Mouse (Mus musculus) liver, embryonic 12.5 days (tissue): ENCODE results near the gene Csf2. TPM values are rescaled to one million over a fixed set of nuclear protein-coding genes. Genes with fewer than 3 reads are reported as not detected.

ENCODE experiments used
- ATAC-seq: fragments of 200-750 bp; cut with Nextera tagmentation; 2 replicates; pipeline ENCODE4 v1.8.0; 2017; ENCODE audit warnings: moderate number of reproducible peaks, mild to moderate bottlenecking, moderate library complexity
- H3K27ac ChIP-seq: fragments of 300-500 bp; sonication (generic); 2 replicates; pipeline ENCODE4 v1.5.1; 2016; ENCODE audit warnings: mild to moderate bottlenecking
- H3K27me3 ChIP-seq: fragments of 300-500 bp; sonication (generic); replicated peaks from 2 replicates; pipeline ENCODE4 v1.6.1; 2016; ENCODE audit warnings: mild to moderate bottlenecking, moderate library complexity
- H3K36me3 ChIP-seq: fragments of 300-500 bp; sonication (generic); 2 replicates; pipeline ENCODE4 v1.6.1; 2016; ENCODE audit warnings: mild to moderate bottlenecking, moderate library complexity
- H3K4me1 ChIP-seq: fragments of 300-500 bp; sonication (generic); 2 replicates; pipeline ENCODE4 v1.6.1; 2016
- H3K4me2 ChIP-seq: fragments of 300-500 bp; sonication (generic); 2 replicates; pipeline ENCODE4 v1.6.1; 2016; ENCODE audit warnings: mild to moderate bottlenecking, moderate library complexity
- H3K4me3 ChIP-seq: fragments of 300-500 bp; sonication (generic); 2 replicates; pipeline ENCODE4 v1.5.1; 2016; ENCODE audit warnings: mild to moderate bottlenecking, moderate library complexity
- H3K9ac ChIP-seq: fragments of 300-500 bp; sonication (generic); 2 replicates; pipeline ENCODE4 v1.6.1; 2016; ENCODE audit warnings: mild to moderate bottlenecking, moderate library complexity
- H3K9me3 ChIP-seq: fragments of 300-500 bp; sonication (generic); replicated peaks from 2 replicates; pipeline ENCODE4 v1.6.1; 2016; ENCODE audit warnings: mild to moderate bottlenecking, moderate library complexity
- WGBS: fragments of 180-500 bp; shearing (Covaris S2); methylation state at CpG from one replicate; pipeline ENCODE4 v1.1.7; 2016; ENCODE audit not compliant: insufficient replicate concordance; 5-methylcytosine and 5-hydroxymethylcytosine counted together
- polyA plus RNA-seq: library from polyadenylated mRNA; unstranded; fragments of >200 nt; fragmentation: Nextera tagmentation; extraction: Ambion mirVana; gene quantifications from 2 replicates; pipeline ENCODE4 v1.2.1, GENCODE M21; 2016

Gene Csf2
- polyA plus RNA-seq, 1 experiment from 2014 or later, result not detected

DNA sequence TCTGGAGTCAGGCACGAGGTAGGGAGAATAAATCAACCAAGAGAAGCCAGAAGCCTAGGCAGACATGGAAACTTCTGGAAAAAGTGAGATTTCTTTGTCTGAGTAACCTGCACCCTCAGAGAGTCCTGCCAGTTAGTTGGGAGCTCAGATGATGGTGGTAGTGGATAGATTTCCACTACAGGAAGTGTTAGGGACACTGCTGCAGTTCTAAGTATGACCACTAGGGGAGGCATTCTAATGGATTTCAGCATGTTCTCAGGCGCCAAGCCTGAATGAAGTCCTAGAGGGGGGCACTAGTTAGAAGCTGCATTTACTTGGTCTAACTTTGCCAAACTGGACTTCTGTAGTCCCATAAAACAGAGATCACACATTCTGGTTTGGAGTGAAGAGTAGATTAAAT, 15.1 kb upstream of the Csf2 start:
- Histone ChIP-seq H3K36me3 (no peaks in the 10 kb centered on the region), H3K27me3 (peaks cover 8% of the 10 kb centered on the region; the same call in 1 of the 2 replicates), H3K4me3 (no peak overlapping the region), H3K4me1 (no peaks in the 10 kb centered on the region), H3K9ac (no peak overlapping the region), H3K4me2 (no peak overlapping the region), H3K27ac (no peak overlapping the region), H3K9me3 (no peaks in the 10 kb centered on the region)
- WGBS, result 39% methylated on average over 2 of the region's 2 CpGs
- ATAC-seq, result no peak

DNA sequence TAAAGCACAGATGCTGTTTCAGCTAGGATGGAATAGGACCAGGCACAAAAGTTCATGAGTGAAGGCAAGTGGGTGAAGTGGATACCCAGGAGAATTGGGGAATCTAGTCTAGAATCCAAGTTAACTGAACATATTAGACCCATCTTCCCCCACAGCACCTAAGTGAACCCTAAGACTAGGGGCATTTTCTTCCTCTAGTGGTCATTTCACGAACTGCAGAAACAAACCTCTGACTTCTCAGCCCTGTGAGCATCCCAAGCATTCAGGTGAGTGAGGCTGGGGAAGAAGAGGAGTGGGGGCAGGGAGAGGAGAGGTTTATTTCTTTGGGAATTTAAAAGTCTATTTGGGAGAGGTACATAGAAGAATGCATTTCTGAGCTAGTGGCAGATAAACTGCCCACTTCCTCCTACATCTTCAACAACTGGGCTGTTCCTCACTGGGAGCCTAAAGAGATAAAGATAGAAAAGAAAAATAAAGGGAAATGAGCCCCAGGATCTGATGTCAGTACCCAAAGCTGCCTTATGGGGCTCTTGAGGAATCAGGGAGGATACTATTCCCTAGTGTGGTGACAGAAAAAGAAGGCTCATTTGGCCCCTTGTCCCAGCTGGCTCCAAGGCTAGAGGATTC, 14.1 kb upstream of the Csf2 start:
- Histone ChIP-seq H3K9ac (no peak overlapping the region), H3K27me3 (peaks cover 6% of the 10 kb centered on the region; the same call in 1 of the 2 replicates), H3K9me3 (no peaks in the 10 kb centered on the region), H3K27ac (no peak overlapping the region), H3K36me3 (no peaks in the 10 kb centered on the region), H3K4me2 (no peak overlapping the region), H3K4me1 (no peaks in the 10 kb centered on the region), H3K4me3 (no peak overlapping the region)
- no peak for ATAC-seq
- WGBS, result 4% methylated on average over 1 of the region's 1 CpGs

DNA sequence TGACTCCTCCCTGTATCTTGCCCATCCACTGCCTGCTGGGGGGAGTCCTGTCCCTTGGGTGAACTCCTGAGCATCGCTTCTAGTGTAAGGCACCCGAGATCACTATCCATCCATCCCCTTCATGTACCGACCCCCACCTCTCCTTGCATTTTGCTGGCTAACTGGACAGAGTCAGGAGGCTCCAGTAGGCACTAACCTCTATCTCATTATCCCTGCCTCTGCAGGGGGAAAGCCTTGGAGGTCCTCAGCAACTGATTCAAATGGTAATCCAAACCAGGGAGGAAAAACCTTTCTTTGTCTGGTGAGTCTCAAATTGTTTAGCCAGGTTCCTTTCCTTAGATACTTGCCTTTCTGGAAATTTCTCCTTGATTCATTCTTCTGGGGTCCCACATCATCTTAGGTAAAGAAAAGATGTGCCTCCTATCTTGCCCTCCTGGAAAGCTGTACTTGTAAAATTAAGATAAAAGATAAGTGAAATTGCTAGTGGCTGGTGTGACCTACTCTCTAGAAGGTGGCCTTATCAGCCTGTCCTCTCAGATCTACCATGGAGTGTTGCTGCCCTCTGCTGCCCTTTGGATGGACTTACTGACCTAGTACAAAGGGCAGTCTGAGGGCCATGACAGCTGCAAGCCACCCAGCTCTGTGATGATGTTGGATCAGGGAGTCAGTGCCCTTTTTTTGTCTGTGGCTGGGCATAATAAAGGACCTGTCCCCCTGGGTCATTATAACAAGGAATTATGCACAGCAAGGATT, 7.3 kb upstream of the Csf2 start:
- no peak overlapping the region for H3K9ac ChIP-seq
- H3K27ac ChIP-seq, result no peak overlapping the region
- H3K27me3 ChIP-seq, result peaks cover 13% of the 10 kb centered on the region
- no peak overlapping the region for H3K4me3 ChIP-seq
- H3K36me3 ChIP-seq, result no peaks in the 10 kb centered on the region
- no peak overlapping the region for H3K4me2 ChIP-seq
- 42% methylated on average over 3 of the region's 3 CpGs for WGBS
- peak; percentile 51; the same call in 1 of the 2 replicates for ATAC-seq
- H3K9me3 ChIP-seq, result no peaks in the 10 kb centered on the region
- no peaks in the 10 kb centered on the region for H3K4me1 ChIP-seq

DNA sequence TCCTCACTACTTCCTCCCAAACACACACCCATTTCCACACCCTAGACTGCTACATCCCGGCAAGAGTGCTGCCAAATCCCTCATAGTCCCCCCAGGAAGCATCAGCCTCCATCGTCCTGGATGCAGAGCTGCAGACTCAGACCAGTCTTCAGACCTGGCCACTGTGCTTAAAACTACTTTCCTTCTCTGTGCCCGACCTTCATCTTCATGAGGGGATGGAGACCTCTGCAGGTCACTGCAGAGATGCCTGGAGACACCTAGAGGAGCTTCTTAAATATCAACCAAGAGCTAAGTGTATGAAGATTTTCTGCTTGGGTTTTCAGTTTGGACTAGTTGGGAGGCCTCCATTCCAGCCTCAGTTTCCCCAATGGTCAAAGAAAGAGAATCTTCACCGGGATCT, 4.6 kb upstream of the Csf2 start:
- H3K27ac ChIP-seq, result no peak overlapping the region
- no peak overlapping the region for H3K4me2 ChIP-seq
- H3K27me3 ChIP-seq, result peaks cover 13% of the 10 kb centered on the region
- H3K4me3 ChIP-seq, result no peak overlapping the region
- 32% methylated on average over 4 of the region's 4 CpGs for WGBS
- H3K9me3 ChIP-seq, result no peaks in the 10 kb centered on the region
- H3K9ac ChIP-seq, result no peak overlapping the region
- ATAC-seq, result no peak
- no peaks in the 10 kb centered on the region for H3K36me3 ChIP-seq
- H3K4me1 ChIP-seq, result peaks cover 8% of the 10 kb centered on the region

DNA sequence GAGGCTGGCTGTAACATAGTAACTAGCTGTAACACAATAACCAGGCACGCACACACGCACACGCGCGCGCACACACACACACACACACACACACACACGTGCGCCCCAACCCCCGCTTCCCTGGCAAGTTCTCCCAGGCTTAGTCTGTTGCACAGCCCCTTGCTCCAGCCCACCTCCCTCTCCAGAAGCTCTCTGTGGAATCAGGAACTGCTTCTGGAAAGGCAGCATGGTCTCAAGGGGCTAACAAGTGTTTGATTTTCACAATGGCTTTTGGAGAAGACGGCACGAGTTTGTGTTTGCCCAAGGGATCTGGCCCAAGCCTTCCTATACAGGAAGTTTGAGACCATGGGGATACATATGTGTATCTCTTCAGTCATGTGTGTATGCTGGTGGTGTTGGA, 1.1 kb upstream of the Csf2 start:
- no peak overlapping the region for H3K4me3 ChIP-seq
- H3K36me3 ChIP-seq, result no peaks in the 10 kb centered on the region
- peaks cover 5% of the 10 kb centered on the region for H3K27me3 ChIP-seq
- H3K4me2 ChIP-seq, result no peak overlapping the region
- peaks cover 15% of the 10 kb centered on the region for H3K4me1 ChIP-seq
- no peak overlapping the region for H3K9ac ChIP-seq
- no peaks in the 10 kb centered on the region for H3K9me3 ChIP-seq
- no peak overlapping the region for H3K27ac ChIP-seq
- ATAC-seq, result no peak
- WGBS, result 88% methylated on average over 11 of the region's 11 CpGs

DNA sequence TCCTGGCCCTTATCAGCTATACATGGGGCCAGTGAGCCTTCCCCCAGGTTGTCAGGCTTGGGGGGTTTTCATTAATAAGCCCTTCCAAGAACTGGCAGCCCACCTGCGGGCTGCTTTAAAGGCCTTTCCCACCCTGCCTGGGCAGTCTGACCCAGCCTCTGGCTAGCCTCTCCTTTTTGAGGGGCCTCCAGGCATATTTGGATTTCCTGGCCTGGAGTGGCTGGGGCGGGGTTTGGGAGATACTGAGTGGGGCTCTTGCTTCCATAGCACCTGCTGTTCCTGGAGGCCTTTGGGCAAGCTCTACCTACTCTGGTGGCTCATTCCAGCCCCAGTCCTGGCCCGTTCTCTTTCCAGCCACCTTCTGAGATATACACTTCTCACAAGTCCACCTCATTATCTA, 281 bp upstream of the Csf2 start:
- Histone ChIP-seq H3K36me3 (no peaks in the 10 kb centered on the region), H3K4me1 (peaks cover 15% of the 10 kb centered on the region), H3K9ac (no peak overlapping the region), H3K4me2 (no peak overlapping the region), H3K27me3 (no peaks in the 10 kb centered on the region), H3K27ac (no peak overlapping the region), H3K9me3 (no peaks in the 10 kb centered on the region), H3K4me3 (no peak overlapping the region)
- WGBS, result 72% methylated on average over 3 of the region's 3 CpGs
- ATAC-seq, result no peak

DNA sequence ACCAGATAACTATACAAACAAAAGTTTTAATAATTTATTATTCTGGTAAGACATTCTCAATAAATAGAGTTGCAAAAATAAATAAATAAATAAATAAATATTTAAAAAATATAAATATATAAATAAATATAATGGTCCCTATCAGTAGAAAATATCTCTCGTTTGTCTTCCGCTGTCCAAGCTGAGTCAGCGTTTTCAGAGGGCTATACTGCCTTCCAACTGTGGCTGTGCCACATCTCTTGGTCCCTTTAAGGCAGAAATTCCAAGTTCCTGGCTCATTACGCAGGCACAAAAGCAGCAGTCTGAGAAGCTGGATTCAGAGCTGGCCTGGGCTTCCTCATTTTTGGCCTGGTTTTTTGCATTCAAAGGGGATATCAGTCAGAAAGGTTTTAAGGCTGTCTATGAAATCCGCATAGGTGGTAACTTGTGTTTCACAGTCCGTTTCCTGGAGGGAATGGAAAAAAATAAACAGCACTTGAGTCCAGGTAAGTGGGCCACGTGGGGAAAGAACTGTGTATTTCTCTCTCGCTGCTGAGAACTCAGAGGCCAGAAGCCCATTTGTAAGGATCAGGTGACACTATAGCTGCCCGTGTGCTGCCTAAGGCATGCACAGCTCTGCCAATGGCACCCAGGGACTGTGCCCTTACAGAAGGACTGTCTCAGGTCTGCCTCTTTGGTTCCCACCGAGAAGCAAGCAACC, 2.1 kb downstream of the Csf2 start:
- Histone ChIP-seq H3K9me3 (no peaks in the 10 kb centered on the region), H3K36me3 (no peaks in the 10 kb centered on the region), H3K27me3 (no peaks in the 10 kb centered on the region), H3K4me1 (peaks cover 15% of the 10 kb centered on the region), H3K4me2 (no peak overlapping the region), H3K9ac (no peak overlapping the region), H3K27ac (no peak overlapping the region), H3K4me3 (no peak overlapping the region)
- 66% methylated on average over 10 of the region's 10 CpGs for WGBS
- ATAC-seq, result no peak

DNA sequence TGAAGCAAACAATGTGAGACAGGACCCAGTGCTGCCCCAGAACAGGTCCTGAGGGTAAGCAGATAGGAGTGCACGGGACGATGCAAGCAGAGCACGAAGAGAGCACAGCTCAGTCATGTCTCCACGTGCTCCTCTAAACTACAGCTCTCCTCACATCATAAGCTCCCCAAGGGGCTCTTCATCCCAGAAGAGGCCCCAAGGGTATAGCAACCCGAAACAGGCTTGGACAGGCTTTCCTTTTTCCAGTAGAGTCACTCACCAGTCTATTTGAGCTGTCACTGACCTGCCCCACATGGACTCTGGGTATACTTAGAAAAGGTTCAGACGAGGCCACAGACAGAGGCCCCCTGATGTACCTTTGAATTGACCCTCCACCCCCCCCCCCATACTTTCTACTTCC, 5.0 kb downstream of the Csf2 start:
- H3K4me3 ChIP-seq, result no peak overlapping the region
- peaks cover 10% of the 10 kb centered on the region for H3K4me1 ChIP-seq
- no peak overlapping the region for H3K9ac ChIP-seq
- no peaks in the 10 kb centered on the region for H3K9me3 ChIP-seq
- no peak overlapping the region for H3K4me2 ChIP-seq
- H3K27ac ChIP-seq, result no peak overlapping the region
- 66% methylated on average over 6 of the region's 6 CpGs for WGBS
- ATAC-seq, result no peak
- no peaks in the 10 kb centered on the region for H3K27me3 ChIP-seq
- no peaks in the 10 kb centered on the region for H3K36me3 ChIP-seq

DNA sequence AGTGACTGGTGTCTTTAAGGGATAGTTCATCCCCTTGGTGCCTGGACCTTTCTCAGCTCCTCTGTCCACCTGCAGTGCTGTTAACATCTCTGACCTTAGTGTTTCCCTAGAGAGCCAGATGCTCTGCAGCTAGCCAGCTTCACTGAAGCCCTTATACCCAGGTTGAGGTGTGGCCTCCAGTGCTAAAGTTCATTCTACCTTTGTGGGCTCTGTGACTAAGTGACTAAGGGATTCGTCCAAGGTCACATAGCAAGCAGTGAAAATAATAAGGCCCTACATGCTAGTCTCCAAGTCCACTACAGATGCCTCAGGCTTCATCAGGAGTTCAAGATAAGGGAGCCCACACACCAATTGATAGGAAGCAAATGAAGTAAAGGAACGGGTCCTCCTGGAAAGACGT, 7.0 kb downstream of the Csf2 start:
- Histone ChIP-seq H3K27me3 (peaks cover 7% of the 10 kb centered on the region; the same call in 1 of the 2 replicates), H3K27ac (no peak overlapping the region), H3K9me3 (no peaks in the 10 kb centered on the region), H3K9ac (no peak overlapping the region), H3K4me2 (no peak overlapping the region), H3K4me3 (no peak overlapping the region), H3K36me3 (no peaks in the 10 kb centered on the region), H3K4me1 (no peaks in the 10 kb centered on the region)
- 62% methylated on average over 3 of the region's 3 CpGs for WGBS
- no peak for ATAC-seq

DNA sequence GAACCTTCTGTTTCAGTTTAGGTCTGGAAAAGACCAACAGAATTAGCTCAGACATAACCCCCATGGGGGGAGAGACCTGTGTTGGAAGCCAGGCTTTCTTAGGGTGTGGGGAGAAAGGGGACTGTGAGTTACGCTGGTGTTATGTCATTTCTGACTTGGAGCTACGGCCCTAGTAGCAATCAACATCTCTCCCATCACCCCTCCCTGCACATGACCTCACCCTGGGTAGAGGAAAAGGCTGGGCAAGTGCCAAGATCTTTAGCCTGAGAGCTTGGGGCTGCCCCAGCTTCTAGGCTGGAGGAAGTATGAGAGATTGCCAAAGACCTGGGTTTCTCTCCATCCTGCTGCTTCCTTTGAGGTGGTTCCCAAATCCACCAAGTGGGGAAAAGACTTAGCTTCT, 12.5 kb downstream of the Csf2 start:
- no peak overlapping the region for H3K4me3 ChIP-seq
- H3K36me3 ChIP-seq, result no peaks in the 10 kb centered on the region
- no peaks in the 10 kb centered on the region for H3K9me3 ChIP-seq
- 59% methylated on average over 2 of the region's 2 CpGs for WGBS
- H3K4me2 ChIP-seq, result no peak overlapping the region
- peaks cover 11% of the 10 kb centered on the region; the same call in 1 of the 2 replicates for H3K27me3 ChIP-seq
- ATAC-seq, result no peak
- H3K9ac ChIP-seq, result no peak overlapping the region
- no peak overlapping the region for H3K27ac ChIP-seq
- H3K4me1 ChIP-seq, result no peaks in the 10 kb centered on the region

DNA sequence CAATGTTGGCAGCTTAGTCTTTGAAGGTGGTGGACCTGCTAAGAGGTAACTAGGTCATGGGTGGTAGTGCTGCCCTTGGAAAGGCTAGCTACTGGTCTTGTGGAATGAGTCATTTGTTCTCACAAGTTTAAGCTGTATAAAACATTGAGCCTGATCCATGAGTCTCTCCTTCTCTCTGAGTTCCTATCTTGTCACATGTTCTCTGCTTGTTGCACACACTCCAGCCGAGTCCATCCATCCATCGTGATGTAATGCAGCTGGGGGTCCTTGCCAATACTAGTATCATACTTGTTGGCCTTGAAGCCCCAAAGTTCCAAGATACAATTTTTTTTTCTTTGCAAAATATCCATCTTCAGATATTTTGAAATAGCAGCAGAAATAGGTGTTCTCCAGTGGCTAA, 22.0 kb downstream of the Csf2 start:
- ATAC-seq, result no peak
- Histone ChIP-seq H3K4me2 (no peak overlapping the region), H3K4me3 (no peak overlapping the region), H3K27me3 (no peaks in the 10 kb centered on the region; the same call in 1 of the 2 replicates), H3K36me3 (no peaks in the 10 kb centered on the region), H3K9me3 (no peaks in the 10 kb centered on the region), H3K27ac (no peak overlapping the region), H3K9ac (no peak overlapping the region), H3K4me1 (no peaks in the 10 kb centered on the region)
- WGBS, result 77% methylated on average over 2 of the region's 2 CpGs

DNA sequence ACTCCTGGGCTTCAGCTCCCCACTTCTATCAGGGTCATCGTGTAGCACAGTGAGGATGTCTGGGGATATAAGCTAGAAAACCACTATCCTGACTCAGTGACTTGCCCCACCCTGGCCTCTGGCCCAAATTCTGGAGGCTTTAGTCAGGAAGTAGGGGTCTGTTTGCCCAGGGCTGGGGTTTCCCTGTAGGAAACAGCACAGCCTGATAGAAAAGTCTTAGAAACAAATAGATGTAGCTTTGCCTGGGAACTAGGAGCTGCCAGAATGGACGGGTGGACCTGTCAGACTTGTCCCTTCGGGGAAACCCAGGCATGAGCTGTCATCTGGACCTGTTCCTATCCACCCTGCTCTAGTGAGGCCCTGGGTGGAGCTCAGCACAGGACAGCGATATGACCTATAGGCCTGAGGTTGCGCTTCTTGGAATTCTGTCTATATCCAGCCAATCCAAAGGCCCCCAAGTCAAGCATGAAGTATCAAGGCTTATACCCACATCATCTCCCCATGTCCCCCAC, 24.9 kb downstream of the Csf2 start:
- WGBS, result 67% methylated on average over 5 of the region's 5 CpGs
- Histone ChIP-seq H3K9me3 (no peaks in the 10 kb centered on the region), H3K4me3 (no peak overlapping the region), H3K4me1 (no peaks in the 10 kb centered on the region), H3K27ac (no peak overlapping the region), H3K36me3 (no peaks in the 10 kb centered on the region), H3K4me2 (no peak overlapping the region), H3K9ac (no peak overlapping the region), H3K27me3 (peaks cover 4% of the 10 kb centered on the region; the same call in 1 of the 2 replicates)
- no peak for ATAC-seq
